Mouse (Mus musculus): ENCODE results near the gene Slc41a2.
A peak's percentile ranks its signal among the peaks of the same experiment; 100 is the strongest.
"Not testable (repeated sequence)": the region's sequence is repeated elsewhere in the genome, so short reads cannot be mapped to it uniquely, and the experiment has no call there.

The Slc41a2 gene

GRCm38 (mm10) chr10:83353680-83354332, 16.1 kb upstream of the Slc41a2 start:
- DNase-seq (ENCODE audit: low spot score) = peak; percentile 68

DNA sequence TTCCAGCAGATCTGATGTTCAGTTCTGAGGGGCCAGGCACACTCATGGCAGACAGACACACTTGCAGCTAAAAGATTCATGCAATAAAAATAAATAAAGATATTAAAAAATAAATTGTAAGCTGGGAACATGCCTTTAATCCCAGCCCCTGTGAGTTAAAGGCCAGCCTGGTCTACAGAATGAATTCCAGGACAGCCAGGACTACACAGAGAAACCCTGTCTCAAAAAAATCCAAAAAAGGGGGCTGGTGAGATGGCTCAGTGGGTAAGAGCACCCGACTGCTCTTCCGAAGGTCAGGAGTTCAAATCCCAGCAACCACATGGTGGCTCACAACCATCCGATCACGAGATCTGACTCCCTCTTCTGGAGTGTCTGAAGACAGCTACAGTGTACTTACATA, 14.1 kb upstream of the Slc41a2 start:
- DNase-seq (ENCODE audit: low spot score) = not testable (repeated sequence)

DNA sequence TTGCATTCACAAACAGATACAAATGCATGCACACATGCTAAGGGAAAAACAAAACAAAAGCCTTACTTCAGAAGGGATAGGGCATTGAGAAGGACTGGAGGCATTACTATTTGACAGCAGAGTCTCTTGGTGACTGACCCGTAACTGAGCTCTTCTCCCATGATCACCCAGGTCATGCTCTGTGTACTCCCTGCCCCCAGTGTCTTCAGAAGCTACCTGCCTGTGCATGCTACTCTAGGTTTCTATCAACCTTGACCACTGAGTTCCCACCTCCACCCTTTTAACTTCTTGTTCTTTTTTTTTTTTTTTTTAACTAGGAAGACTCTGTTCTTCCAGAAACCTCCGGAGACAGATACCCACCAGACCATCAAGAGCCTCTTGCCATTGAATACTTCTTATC, 13.0 kb upstream of the Slc41a2 start:
- DNase-seq (ENCODE audit: low spot score) = no peak

DNA sequence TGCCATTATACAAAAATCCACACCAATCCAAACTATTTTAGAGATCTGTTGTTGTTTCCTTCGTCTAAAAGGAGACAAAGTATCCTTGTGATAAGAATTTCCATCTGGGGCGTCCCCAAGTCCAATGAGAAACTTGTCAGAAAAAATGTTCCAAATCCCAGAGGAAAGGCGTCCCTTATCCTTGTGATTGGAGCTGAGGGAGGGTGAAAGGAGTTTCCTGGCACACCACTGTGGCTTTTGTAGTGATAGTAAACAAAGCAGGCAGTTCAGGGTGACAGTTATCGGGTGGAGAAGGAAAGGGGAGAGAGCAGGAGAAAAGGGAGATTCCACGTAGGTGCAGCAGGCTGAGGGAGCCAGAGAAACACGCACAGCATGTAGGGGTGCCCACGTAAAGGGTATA, 9.8 kb upstream of the Slc41a2 start:
- no peak for DNase-seq (ENCODE audit: low spot score)

DNA sequence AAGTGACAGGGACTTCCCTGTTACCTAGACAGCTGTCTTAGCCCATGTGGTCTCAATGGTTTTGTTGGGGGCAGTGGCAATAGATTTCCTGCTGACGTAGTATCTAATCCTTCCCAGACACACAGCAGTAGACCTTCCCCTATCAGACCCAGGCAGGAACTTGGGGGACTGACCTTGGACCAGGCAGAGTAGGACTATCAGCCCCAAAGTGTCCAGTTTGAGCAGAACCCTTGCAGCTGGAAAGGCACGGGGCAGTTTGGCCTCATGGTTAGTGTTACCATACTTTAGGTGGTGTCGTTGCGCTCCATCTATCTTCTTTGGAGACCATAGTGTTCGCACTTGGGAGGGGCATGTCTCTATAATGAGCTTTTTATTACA, 8.7 kb upstream of the Slc41a2 start:
- no peak for DNase-seq (ENCODE audit: low spot score)

- DNase-seq (ENCODE audit: low spot score) = no peak
Observed at GRCm38 (mm10) chr10:83345693-83346358, 8.1 kb upstream of the Slc41a2 start.

DNA sequence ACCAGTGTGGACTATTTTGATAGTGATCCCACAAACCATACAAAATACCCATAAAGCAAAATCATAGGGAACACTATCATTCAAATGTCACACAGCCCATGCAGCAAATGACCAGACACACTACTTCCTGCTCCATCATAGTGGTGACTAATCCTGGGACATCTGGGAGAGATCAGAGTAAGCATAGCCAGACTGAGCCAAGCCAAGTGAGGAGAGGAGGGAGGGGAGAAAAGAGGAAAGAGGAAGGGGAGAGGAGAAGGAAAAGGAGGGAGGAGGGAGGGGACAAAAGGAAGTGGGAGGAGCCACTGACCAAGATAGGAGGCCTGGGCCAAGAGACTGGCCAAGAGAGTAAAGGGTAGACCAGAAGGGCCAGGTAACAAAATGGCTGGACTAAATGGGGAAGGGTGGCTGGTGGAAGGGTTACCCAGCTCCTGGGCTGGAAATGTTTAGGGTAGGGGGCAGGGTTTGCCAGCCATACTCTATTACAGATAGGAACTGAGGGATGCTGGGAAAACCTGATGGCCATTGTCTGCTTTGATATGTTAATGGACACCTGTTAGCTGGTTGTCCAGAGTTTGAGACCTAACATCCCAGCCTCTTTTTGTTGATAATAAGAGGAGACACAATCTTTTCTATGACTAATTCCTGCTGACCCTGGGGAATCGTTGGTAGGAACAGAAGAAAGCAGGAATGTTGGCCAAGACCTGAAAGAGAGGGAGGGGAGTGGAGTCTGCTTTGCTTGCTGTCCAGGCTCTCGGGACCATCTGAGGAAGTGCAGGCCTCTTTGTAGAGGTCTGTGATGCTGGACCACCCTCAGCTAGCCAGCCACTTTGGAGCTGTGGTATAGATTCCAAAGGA, 6.4 kb upstream of the Slc41a2 start:
- no peak for DNase-seq (ENCODE audit: low spot score)

DNA sequence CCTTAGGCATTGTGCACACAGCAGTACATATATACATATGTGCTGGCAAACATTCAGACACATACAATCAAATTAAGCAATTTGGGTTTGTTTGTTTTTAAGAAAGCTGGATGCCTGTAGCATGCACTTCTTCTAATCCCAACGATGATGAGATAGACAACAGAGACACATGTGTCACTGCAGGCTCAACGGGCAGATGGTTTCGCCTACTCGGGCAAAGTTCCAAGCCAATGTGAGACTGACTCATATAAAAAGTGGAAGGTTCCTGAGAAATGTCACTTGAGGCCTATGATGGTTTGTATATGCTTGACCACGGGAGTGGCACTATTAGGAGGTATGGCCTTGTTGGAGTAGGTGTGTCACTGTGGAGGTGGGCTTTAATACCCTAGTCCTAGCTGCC, 5.5 kb upstream of the Slc41a2 start:
- no peak for DNase-seq (ENCODE audit: low spot score)

DNA sequence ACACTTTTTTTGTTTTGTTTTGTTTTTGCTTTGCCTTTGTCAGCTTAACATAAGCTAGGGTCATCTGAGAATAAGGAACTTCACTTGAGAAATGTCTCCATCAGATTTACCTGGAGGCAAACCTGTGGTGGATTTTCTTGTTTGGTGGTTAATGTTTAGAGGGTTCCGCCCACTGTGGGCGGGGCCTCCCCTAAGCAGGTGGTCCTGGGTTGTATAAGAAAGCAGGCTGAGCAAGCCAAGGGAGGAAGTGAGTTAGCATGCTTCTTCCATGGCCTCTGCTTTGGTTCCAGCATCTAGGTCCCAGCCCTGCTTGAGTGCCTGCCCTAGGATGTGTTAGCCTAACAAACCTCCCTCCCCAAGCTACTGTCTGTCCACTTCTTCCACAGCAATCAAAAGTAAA, 3.5 kb upstream of the Slc41a2 start:
- DNase-seq (ENCODE audit: low spot score) = no peak

- no peak for DNase-seq (ENCODE audit: low spot score)
Observed at GRCm38 (mm10) chr10:83337971-83338598, 403 bp upstream of the Slc41a2 start.

- DNase-seq (ENCODE audit: low spot score) = no peak
Observed at GRCm38 (mm10) chr10:83336336-83336735, 1.3 kb downstream of the Slc41a2 start.

DNA sequence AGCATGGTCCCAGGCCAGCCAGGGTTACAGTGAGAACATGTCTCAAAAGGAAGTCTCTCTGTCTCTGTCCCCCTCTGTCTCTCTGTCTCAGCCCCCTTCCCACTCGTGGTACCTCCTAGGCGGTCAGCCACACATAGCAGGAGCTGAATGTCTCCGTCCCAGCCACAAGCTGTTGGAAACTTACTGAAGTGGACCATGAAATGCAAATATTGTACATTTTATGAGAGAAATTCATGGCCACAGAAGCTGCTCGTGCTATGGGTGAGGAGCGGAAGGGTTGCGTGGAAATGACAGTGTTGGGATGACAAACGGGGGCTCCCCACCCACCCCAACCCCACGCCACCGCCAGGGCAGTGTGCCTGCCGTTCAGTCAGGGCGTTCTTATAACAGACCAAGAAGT, 5.1 kb downstream of the Slc41a2 start:
- no peak for DNase-seq (ENCODE audit: low spot score)

DNA sequence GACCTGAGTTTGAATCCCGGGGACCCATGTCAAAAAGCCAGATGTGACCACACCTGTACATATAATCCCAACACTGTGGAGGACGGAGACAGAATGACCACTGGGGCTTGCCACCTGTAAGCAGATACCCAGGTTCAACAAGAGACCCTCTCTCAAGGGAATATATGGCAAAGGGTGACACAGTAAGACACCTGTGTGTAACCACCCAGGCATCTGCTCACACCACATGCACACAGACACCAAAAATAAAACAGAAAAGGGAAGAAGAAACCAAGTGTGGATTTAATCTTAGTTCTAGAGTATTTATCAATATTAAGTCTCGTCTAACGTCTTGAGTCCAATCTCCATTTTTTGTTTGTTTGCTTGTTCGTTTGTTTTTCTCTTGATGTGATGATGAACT, 5.9 kb downstream of the Slc41a2 start:
- DNase-seq (ENCODE audit: low spot score) = no peak

- DNase-seq (ENCODE audit: low spot score) = no peak
Observed at GRCm38 (mm10) chr10:83330336-83330735, 7.3 kb downstream of the Slc41a2 start.

- no peak for DNase-seq (ENCODE audit: low spot score)
Observed at GRCm38 (mm10) chr10:83328791-83329190, 8.9 kb downstream of the Slc41a2 start.

DNA sequence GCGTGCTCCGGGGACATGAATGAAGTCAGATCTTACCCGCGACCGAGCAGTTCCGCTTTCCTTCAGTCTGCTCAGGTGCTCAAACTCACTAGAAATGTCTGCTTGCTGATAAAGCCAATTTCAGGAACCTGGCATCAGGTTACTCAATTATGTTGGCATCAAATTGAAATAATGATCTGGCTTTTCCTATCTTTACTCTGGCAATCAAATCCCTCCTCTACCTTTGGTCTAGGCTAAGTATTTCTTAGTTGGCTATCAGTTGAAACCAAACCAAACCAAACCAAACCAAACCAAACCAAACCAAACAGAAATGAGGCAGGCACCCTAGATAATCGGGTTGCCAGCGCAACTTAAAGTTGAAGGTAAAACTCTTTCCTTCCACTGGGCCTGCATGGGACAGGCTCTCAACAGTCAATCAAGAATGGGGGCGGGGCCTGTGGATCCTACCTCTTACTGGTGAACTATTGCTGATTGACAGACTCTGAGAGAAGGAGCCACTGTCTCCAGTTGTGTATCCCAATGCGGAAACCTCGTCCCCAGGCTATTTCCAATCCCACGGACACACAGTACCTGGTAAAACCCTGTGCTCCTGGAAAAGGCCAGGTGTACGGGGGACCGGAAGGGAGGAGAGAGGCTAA, 10.9 kb downstream of the Slc41a2 start:
- peak; percentile 54 for DNase-seq (ENCODE audit: low spot score)

- no peak for DNase-seq (ENCODE audit: low spot score)
Observed at GRCm38 (mm10) chr10:83325903-83326302, 11.8 kb downstream of the Slc41a2 start.

DNA sequence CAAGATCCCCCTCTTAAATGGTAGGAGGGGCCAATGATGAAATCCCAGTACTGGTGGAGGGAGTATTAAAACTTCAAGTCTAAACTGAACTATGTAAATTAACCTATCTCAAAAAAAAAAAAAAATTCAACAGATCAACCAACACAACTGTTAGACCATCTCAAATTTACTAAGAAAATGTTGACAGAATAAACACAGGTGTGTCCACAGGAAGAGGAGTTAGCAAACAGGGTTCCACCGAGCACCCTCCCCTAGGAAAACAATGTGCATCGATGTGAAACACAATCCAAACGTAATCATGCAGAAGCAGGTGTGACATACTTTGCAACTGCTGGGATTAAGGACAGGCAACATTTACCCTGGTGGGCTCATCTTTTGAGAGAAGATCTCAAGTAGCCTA, 12.8 kb downstream of the Slc41a2 start:
- no peak for DNase-seq (ENCODE audit: low spot score)

DNA sequence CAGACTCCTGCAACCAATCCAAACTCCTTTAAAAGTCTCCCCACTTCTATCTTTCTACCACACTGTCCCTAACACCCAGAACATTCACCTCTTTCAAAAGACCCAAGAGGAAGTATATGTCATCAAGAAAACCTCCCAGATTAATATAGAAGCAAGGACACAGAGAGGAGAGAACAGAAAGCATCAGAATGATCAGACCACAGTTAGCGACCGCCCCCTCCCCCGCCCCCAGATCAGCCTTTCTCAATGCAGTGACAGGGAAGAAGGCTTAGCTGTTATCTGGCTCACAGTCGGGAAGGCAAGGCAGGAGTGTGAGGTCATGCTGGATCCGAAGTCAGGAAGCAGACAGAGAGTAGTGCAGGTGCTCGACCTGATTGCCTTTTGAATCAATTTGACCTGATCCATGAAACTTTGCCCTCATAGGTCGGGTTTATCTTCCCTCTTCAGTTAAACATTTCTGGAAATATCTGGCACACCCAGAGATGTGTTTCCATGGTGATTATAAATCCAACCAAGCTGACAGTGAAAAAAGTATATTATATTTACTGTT, 15.1 kb downstream of the Slc41a2 start:
- no peak for DNase-seq (ENCODE audit: low spot score)

- DNase-seq (ENCODE audit: low spot score) = no peak
Observed at GRCm38 (mm10) chr10:83321528-83321927, 16.2 kb downstream of the Slc41a2 start.

DNA sequence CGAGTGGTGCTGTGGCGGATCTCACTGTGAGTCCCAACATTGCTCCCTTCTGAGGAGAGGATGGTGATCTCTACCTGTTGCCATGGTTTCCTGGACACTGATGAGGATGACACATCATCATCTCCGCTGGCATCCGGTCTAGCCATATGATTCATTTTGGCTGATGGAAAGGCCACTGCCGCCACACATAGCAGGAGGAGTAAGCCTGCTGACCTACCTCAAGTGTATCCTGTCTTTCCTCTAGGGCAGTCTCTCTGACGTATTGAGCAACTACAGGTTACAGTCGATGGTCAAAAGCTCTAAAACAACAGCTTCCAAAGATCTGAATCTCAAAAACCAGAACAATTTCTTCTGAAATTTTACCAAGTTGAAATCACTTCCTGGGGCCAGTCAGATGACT, 16.8 kb downstream of the Slc41a2 start:
- DNase-seq (ENCODE audit: low spot score) = no peak

DNA sequence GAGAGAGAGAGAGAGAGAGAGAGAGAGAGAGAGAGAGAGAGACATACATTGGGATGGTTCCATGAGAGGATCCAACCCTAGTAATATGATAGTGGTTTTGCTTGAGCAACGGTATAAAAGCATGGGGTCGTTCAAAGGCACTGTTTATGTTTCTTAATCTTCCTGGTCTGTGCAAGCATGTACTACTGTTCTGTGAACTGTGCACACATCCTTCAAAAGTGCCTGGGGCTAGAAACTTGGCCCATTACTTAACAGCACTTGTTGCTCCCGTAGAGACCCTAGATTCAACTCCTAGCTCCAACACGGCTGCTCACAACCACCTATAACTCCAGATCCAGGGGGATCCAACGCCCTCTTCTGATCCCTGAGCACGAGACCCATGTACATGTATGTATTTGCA, 17.3 kb downstream of the Slc41a2 start:
- no peak for DNase-seq (ENCODE audit: low spot score)
